Mouse (Mus musculus) heart, embryonic 14.5 days (tissue): ENCODE results near the gene Atoh8. TPM values are rescaled to one million over a fixed set of nuclear protein-coding genes. Genes with fewer than 3 reads are reported as not detected.

ENCODE experiments used
- ATAC-seq: fragments of 200-750 bp; cut with Nextera tagmentation; 2 replicates; pipeline ENCODE4 v1.8.0; 2017; ENCODE audit warnings: low read depth, moderate TSS enrichment; ENCODE audit not compliant: insufficient number of reproducible peaks, insufficient read depth, low FRiP score
- H3K27ac ChIP-seq, 2 experiments: fragments of 200-500 bp in 1 of 2; fragments of 300-500 bp in 1 of 2; sonication (generic) in 1 of 2; replicated peaks in 1 of 2; 2 replicates each; pipeline ENCODE4 v1.5.1; 2012 to 2014; ENCODE audit warnings: low read depth in 2 of 2, low read length in 2 of 2, control low read depth in 1 of 2, mild to moderate bottlenecking in 1 of 2, mixed read lengths in 1 of 2; ENCODE audit not compliant: control insufficient read depth in 1 of 2, insufficient read depth in 1 of 2
- H3K27me3 ChIP-seq: fragments of 300-500 bp; sonication (generic); 2 replicates; pipeline ENCODE4 v1.6.1; 2014; ENCODE audit warnings: mild to moderate bottlenecking, low read length, control low read depth; ENCODE audit not compliant: control insufficient read depth, insufficient read depth
- H3K36me3 ChIP-seq: fragments of 300-500 bp; sonication (generic); 2 replicates; pipeline ENCODE4 v1.6.1; 2014; ENCODE audit warnings: mild to moderate bottlenecking, control low read depth, low read length, mixed read lengths; ENCODE audit not compliant: control insufficient read depth, insufficient read depth
- H3K4me1 ChIP-seq, 2 experiments: fragments of 200-500 bp in 1 of 2; fragments of 300-500 bp in 1 of 2; sonication (generic) in 1 of 2; 2 replicates each; pipeline ENCODE4 v1.6.1; 2012 to 2014; ENCODE audit warnings: low read length in 2 of 2, control low read depth in 1 of 2, mixed read lengths in 1 of 2; ENCODE audit not compliant: control insufficient read depth in 2 of 2, insufficient read depth in 2 of 2
- H3K4me2 ChIP-seq: fragments of 300-500 bp; sonication (generic); 2 replicates; pipeline ENCODE4 v1.6.1; 2014; ENCODE audit warnings: mild to moderate bottlenecking, low read length
- H3K4me3 ChIP-seq, 2 experiments: fragments of 200-500 bp in 1 of 2; fragments of 300-500 bp in 1 of 2; sonication (generic) in 1 of 2; 2 replicates each; pipeline ENCODE4 v1.5.1; 2012 to 2014; ENCODE audit warnings: low read length in 2 of 2, mild to moderate bottlenecking in 2 of 2, control low read depth in 1 of 2, low read depth in 1 of 2, moderate library complexity in 1 of 2; ENCODE audit not compliant: control insufficient read depth in 1 of 2, insufficient read depth in 1 of 2
- H3K9ac ChIP-seq: fragments of 300-500 bp; sonication (generic); 2 replicates; pipeline ENCODE4 v1.6.1; 2014; ENCODE audit warnings: mild to moderate bottlenecking, low read length
- H3K9me3 ChIP-seq: fragments of 300-500 bp; sonication (generic); 2 replicates; pipeline ENCODE4 v1.6.1; 2016; ENCODE audit warnings: low read length, control low read depth; ENCODE audit not compliant: control insufficient read depth
- WGBS: fragments of 180-500 bp; shearing (Covaris S2); extraction: QIAGEN DNeasy Blood & Tissue Kit; methylation state at CpG from one replicate; pipeline ENCODE4 v1.1.7; 2014; 5-methylcytosine and 5-hydroxymethylcytosine counted together
- polyA plus RNA-seq: library from polyadenylated mRNA; unstranded; fragments of >200 nt; fragmentation: Nextera tagmentation; extraction: Ambion mirVana; gene quantifications from 2 replicates; pipeline ENCODE4 v1.2.1, GENCODE M21; 2014

The Atoh8 gene
- polyA plus RNA-seq, 1 experiment from 2014 or later = 12.0 TPM

GRCm38 (mm10) chr6:72177417-72177816 is 58.0 kb downstream of the Atoh8 start:
- no peak overlapping the region for H3K4me3 ChIP-seq
- no peak overlapping the region for H3K9ac ChIP-seq
- H3K4me1 ChIP-seq = peaks cover 12 to 22% of the 10 kb centered on the region in 2 experiments
- no peak for ATAC-seq
- no peaks in the 10 kb centered on the region for H3K27me3 ChIP-seq
- H3K27ac ChIP-seq = no peak overlapping the region
- H3K4me2 ChIP-seq = no peak overlapping the region
- H3K9me3 ChIP-seq = no peaks in the 10 kb centered on the region
- no peaks in the 10 kb centered on the region for H3K36me3 ChIP-seq
- 61% methylated on average over 3 of the region's 3 CpGs for WGBS

GRCm38 (mm10) chr6:72176004-72176403 is 59.4 kb downstream of the Atoh8 start:
- Histone ChIP-seq H3K9me3 (no peaks in the 10 kb centered on the region), H3K4me3 (no peak overlapping the region), H3K36me3 (no peaks in the 10 kb centered on the region), H3K4me2 (no peak overlapping the region), H3K27me3 (no peaks in the 10 kb centered on the region), H3K4me1 (peaks cover 12 to 16% of the 10 kb centered on the region in 2 experiments), H3K9ac (no peak overlapping the region), H3K27ac (no peak overlapping the region)
- ATAC-seq = no peak
- WGBS = 80% methylated on average over 5 of the region's 5 CpGs

GRCm38 (mm10) chr6:72175419-72175818 is 60.0 kb downstream of the Atoh8 start:
- Histone ChIP-seq H3K36me3 (no peaks in the 10 kb centered on the region), H3K9me3 (no peaks in the 10 kb centered on the region), H3K4me1 (peaks cover 9 to 10% of the 10 kb centered on the region in 2 experiments), H3K9ac (no peak overlapping the region), H3K27me3 (no peaks in the 10 kb centered on the region), H3K27ac (no peak overlapping the region), H3K4me3 (no peak overlapping the region), H3K4me2 (no peak overlapping the region)
- no peak for ATAC-seq
- WGBS = 60% methylated on average over 3 of the region's 3 CpGs

DNA sequence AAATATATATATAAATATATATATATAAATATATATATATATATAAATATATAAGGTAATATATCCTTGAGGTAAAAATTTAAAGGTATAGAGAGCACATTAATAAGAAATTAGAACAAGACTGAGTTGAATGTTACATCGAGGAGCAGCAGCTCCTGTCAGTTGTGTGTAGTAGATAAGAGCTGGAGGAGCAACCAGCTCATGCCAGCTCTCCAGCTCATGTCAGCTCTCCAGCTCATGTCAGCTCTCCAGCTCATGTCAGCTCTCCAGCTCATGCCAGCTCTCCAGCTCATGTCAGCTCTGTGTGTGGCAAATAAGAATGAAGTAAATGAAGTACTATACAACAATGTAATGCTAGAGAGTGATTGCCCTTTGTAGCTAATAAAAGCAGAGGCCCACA is 62.0 kb downstream of the Atoh8 start:
- Histone ChIP-seq H3K4me1 (no peaks in the 10 kb centered on the region), H3K4me3 (no peak overlapping the region), H3K27ac (no peak overlapping the region), H3K27me3 (no peaks in the 10 kb centered on the region), H3K36me3 (no peaks in the 10 kb centered on the region), H3K9me3 (no peaks in the 10 kb centered on the region), H3K9ac (no peak overlapping the region), H3K4me2 (no peak overlapping the region)
- no peak for ATAC-seq
- 46% methylated on average over 1 of the region's 1 CpGs for WGBS

DNA sequence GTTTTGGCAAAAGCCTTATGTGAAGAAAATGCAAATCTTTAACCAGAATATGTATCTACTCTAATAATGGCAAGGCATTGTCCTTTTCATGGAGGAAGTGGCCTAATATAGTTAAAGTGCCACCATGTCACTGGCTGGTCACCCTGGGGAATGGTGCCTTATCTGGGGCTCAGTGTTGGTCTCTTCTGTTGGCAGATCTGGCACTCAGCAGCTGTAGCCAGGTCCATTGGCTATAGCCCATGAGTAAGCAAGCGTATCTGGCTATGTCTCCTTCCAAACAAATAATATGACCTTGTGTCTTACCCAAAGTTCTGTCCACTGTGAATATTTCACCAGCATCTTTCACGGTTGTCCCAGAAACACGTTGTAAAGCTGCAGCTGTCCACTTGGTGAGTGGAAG is 64.0 kb downstream of the Atoh8 start:
- Histone ChIP-seq H3K4me3 (no peak overlapping the region), H3K27ac (no peak overlapping the region)
- ATAC-seq = no peak

DNA sequence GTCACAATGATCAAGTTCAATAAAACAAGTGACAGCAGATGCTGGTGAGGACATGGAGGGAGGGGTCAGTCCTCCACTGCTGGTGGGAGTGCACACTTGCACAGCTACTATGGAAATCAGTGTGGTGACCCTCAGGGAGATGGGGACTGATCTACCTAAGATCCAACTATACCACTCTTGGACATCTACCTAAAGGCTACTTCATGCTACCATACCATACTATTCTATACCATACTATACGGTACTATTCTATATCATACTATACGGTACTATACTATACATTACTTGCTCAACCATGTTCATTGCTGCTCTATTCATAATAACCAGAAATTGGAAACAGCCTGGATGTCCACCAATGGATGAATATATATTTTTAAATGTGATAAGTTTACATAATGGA is 69.5 kb downstream of the Atoh8 start:
- Histone ChIP-seq H3K9me3 (no peaks in the 10 kb centered on the region), H3K36me3 (no peaks in the 10 kb centered on the region), H3K4me1 (peaks cover 7 to 17% of the 10 kb centered on the region in 2 experiments), H3K4me2 (no peak overlapping the region), H3K27ac (no peak overlapping the region), H3K9ac (no peak overlapping the region), H3K4me3 (no peak overlapping the region), H3K27me3 (no peaks in the 10 kb centered on the region)
- ATAC-seq = no peak
- 41% methylated on average over 2 of the region's 2 CpGs for WGBS

More for the DNA sequence above, 64.0 kb downstream of the Atoh8 start:
- Histone ChIP-seq H3K27me3 (no peaks in the 10 kb centered on the region), H3K9ac (no peak overlapping the region), H3K4me1 (no peaks in the 10 kb centered on the region), H3K36me3 (no peaks in the 10 kb centered on the region), H3K4me2 (no peak overlapping the region), H3K9me3 (no peaks in the 10 kb centered on the region)
- 81% methylated on average over 3 of the region's 3 CpGs for WGBS

- 15% methylated on average over 20 of the region's 20 CpGs for WGBS
- Histone ChIP-seq H3K27ac (peak overlapping the region in 1 of 2 experiments; percentile 33; a peak in 2 of 4 replicates), H3K4me1 (peaks cover 7 to 17% of the 10 kb centered on the region in 2 experiments), H3K4me2 (peak overlapping the region; percentile 36), H3K9me3 (no peaks in the 10 kb centered on the region), H3K9ac (peak overlapping the region; percentile 41), H3K27me3 (no peaks in the 10 kb centered on the region), H3K4me3 (no peak overlapping the region), H3K36me3 (no peaks in the 10 kb centered on the region)
- peak; percentile 65; the same call in 1 of the 2 replicates for ATAC-seq
These were observed 70.8 kb downstream of the Atoh8 start for GRCm38 (mm10) chr6:72164321-72165275.
